Mouse (Mus musculus): Measurements from ENCODE around the gene Lmntd1. TPM values are rescaled to one million over a fixed set of nuclear protein-coding genes. Genes with fewer than 3 reads are reported as not detected.

The Lmntd1 gene
- polyA plus RNA-seq, 1 experiment: 0.38 TPM

DNA sequence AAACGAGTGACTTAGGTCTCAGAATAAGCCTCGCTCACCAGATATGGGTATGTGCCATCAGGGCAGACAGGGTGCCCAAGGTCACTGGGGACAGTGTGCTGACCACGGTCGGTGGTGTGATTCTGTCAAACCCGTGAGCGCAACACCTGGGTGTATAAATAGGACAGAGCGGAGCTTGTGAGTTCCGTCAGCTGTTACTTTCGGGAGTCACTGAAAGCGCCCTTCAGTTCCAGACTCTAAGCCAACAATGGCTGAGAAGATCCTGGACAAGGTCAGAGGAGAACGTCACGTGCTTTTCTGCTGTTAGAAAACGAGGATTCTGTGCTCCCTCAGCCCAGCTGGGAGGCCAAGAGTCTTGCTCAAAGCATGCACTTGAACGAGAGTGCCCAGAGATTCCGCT lies 157.1 kb downstream of the Lmntd1 start:
- H3K4me1 ChIP-seq (replicated peaks; ENCODE audit: control insufficient read depth, insufficient read depth, low read length): no peaks in the 10 kb centered on the region
- TF ChIP-seq POLR2A (IDR thresholded peaks at IDR 0.05; ENCODE audit: control insufficient read depth, extremely low read depth, insufficient read depth, low read length, poor library complexity) (no peak), CTCF (IDR thresholded peaks at IDR 0.05; ENCODE audit: borderline replicate concordance, control insufficient read depth, extremely low read depth, insufficient read depth, low read length, poor library complexity) (no peak)
- no peak overlapping the region for H3K27ac ChIP-seq (ENCODE audit: control insufficient read depth, insufficient read depth, low read length)
- H3K36me3 ChIP-seq (ENCODE audit: control insufficient read depth, insufficient read depth, low read length): no peaks in the 10 kb centered on the region
- no peak for DNase-seq
- no peak overlapping the region for H3K4me3 ChIP-seq (ENCODE audit: control insufficient read depth, insufficient read depth, low read length)
- 90% methylated on average over 15 of the region's 15 CpGs for WGBS
- no peaks in the 10 kb centered on the region for H3K27me3 ChIP-seq (ENCODE audit: control insufficient read depth, insufficient read depth, low read length)

DNA sequence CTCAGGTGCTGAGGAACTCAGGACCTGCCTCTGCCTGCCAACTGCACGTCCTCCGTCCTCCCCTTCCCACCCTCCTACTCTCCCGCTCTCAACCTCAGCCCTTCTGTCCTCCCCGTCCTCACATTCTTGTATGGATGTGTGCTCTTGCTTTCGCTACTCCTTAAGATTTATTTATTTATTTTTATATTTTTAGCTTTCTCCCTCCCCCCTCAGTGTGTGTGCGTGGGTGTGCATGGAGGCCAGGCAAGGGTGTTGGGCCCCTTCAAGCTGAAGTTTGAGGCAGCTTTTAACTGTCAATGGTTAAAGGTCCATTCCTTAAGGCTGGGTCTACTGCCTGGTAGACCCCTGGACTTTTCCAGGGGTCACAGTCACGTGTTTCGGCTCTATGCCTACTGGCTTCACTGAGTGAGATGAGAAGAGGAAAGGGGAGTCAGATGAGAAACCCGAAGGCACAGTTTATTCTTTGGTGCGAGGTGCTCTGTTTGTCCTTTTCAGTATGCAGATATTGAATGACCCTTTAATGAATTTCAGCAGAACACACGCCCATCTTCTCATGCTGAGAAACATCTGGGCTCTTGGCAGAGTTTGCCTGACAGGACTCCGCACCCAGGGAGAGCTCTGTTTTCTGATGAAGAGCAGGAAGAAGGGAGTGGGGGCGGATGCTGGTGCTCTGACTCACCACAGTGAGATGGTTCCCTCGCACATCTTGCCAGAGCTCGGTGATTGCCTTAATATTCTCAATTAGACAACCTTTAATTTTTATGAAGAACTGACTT lies 163.3 kb downstream of the Lmntd1 start:
- TF ChIP-seq POLR2A (IDR thresholded peaks at IDR 0.05; ENCODE audit: control insufficient read depth, extremely low read depth, insufficient read depth, low read length, poor library complexity) (no peak), CTCF (IDR thresholded peaks at IDR 0.05; ENCODE audit: borderline replicate concordance, control insufficient read depth, extremely low read depth, insufficient read depth, low read length, poor library complexity) (no peak)
- WGBS: 89% methylated on average over 15 of the region's 15 CpGs
- no peak overlapping the region for H3K4me3 ChIP-seq (ENCODE audit: control insufficient read depth, insufficient read depth, low read length)
- H3K4me1 ChIP-seq (replicated peaks; ENCODE audit: control insufficient read depth, insufficient read depth, low read length): no peaks in the 10 kb centered on the region
- no peak for DNase-seq
- H3K27me3 ChIP-seq (ENCODE audit: control insufficient read depth, insufficient read depth, low read length): no peaks in the 10 kb centered on the region
- no peak overlapping the region for H3K27ac ChIP-seq (ENCODE audit: control insufficient read depth, insufficient read depth, low read length)
- no peaks in the 10 kb centered on the region for H3K36me3 ChIP-seq (ENCODE audit: control insufficient read depth, insufficient read depth, low read length)

DNA sequence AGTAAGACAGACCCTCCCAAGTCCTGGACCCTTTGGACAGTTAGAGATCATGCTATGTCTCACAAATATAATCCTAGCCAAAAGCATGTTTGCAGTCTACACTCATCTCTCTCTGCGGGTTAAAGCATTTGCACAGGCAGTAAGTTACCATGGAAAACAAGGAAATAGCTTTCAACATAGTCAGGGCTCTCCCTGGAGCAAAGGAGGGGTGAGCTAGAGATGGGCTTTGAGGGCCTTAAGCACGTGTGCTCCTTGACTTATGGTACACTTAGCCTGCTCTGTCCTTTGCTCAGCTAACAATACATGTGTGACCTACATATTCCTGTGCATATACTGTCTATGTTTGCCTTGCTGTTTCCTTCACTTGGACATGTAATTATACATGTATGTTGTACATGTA lies 165.8 kb downstream of the Lmntd1 start:
- H3K27ac ChIP-seq (ENCODE audit: control insufficient read depth, insufficient read depth, low read length): no peak overlapping the region
- H3K4me3 ChIP-seq (ENCODE audit: control insufficient read depth, insufficient read depth, low read length): no peak overlapping the region
- TF ChIP-seq POLR2A (IDR thresholded peaks at IDR 0.05; ENCODE audit: control insufficient read depth, extremely low read depth, insufficient read depth, low read length, poor library complexity) (no peak), CTCF (IDR thresholded peaks at IDR 0.05; ENCODE audit: borderline replicate concordance, control insufficient read depth, extremely low read depth, insufficient read depth, low read length, poor library complexity) (no peak)
- no peaks in the 10 kb centered on the region for H3K27me3 ChIP-seq (ENCODE audit: control insufficient read depth, insufficient read depth, low read length)
- H3K4me1 ChIP-seq (replicated peaks; ENCODE audit: control insufficient read depth, insufficient read depth, low read length): no peaks in the 10 kb centered on the region
- 75% methylated on average over 2 of the region's 2 CpGs for WGBS
- no peak for DNase-seq
- H3K36me3 ChIP-seq (ENCODE audit: control insufficient read depth, insufficient read depth, low read length): no peaks in the 10 kb centered on the region

DNA sequence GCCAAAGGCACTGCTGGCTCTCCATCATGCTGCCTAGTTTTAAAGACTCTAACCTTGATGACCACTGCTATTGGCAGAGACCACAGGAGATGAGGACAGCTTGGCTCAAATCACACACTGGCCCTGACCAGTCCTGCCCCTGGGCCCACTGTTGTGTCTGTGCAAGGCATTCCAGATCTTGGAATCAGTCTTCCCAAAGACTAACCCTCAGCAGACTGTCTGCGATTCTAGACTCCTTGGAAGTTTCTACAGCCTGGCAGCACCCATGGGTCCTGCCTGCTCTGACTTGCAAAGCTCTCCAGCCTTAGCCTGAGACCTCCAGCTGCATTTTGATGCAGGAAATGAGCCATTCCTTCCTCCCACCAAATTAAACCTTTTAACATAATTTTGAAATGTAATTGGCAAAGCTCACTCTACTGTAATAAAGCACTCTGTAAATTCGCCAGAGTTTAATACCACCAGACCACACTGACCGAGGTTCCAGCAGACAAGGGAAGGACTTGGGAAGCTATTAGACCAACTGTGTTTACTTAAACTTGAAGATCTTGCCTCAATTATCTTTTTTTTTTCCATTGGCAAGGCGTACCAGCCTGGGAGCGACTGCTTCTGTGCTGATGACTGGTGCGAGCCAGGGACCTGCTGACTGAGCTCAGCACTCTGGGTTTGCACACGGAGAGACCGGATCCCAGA lies 168.2 kb downstream of the Lmntd1 start:
- no peak for TF ChIP-seq CTCF (IDR thresholded peaks at IDR 0.05; ENCODE audit: borderline replicate concordance, control insufficient read depth, extremely low read depth, insufficient read depth, low read length, poor library complexity)
- no peak for TF ChIP-seq POLR2A (IDR thresholded peaks at IDR 0.05; ENCODE audit: control insufficient read depth, extremely low read depth, insufficient read depth, low read length, poor library complexity)
- no peak for DNase-seq
- Histone ChIP-seq H3K36me3 (ENCODE audit: control insufficient read depth, insufficient read depth, low read length) (no peaks in the 10 kb centered on the region), H3K27ac (ENCODE audit: control insufficient read depth, insufficient read depth, low read length) (no peak overlapping the region), H3K4me3 (ENCODE audit: control insufficient read depth, insufficient read depth, low read length) (no peak overlapping the region), H3K4me1 (replicated peaks; ENCODE audit: control insufficient read depth, insufficient read depth, low read length) (no peaks in the 10 kb centered on the region), H3K27me3 (ENCODE audit: control insufficient read depth, insufficient read depth, low read length) (no peaks in the 10 kb centered on the region)
- WGBS: 86% methylated on average over 8 of the region's 8 CpGs

DNA sequence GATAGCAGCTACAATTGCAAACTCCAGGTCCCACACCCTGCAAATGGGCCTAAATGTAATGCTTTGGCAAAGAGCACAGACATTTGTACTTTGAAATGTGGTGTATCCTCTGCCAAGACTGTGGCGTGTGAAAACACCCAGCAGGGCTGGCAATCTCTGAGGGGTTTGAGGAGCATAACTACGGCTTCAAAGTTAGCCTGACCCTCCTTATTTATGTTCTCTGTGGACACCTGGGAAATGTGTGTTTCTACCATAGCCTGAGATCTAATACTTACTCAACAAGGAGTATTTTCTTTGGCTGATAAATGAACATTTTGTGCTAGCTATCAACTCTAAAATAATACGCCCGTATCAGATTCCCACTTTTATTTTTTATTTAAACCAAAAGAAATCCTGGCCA lies 168.7 kb downstream of the Lmntd1 start:
- no peak for TF ChIP-seq CTCF (IDR thresholded peaks at IDR 0.05; ENCODE audit: borderline replicate concordance, control insufficient read depth, extremely low read depth, insufficient read depth, low read length, poor library complexity)
- no peak for TF ChIP-seq POLR2A (IDR thresholded peaks at IDR 0.05; ENCODE audit: control insufficient read depth, extremely low read depth, insufficient read depth, low read length, poor library complexity)
- no peak for DNase-seq
- WGBS: 98% methylated on average over 4 of the region's 4 CpGs

DNA sequence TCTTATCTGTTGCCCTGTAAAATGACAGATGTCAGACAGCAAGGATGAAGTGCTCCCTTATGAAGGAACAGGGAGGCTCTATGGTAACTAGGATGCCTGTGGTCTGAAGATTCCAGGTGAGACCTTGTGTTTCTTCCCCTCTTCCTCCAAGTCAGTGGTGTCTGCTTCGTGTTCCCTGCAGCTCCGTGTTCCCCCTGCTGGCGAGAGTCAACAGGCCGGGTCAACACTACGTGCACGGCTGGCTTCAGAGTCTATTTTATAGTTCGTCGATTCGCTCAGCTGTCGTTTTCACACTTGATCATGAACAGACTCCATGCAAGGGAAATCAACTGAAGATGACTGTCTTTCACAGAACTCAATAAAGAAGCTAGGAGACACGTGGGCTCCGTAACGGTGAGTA lies 171.3 kb downstream of the Lmntd1 start:
- DNase-seq: no peak
- Histone ChIP-seq H3K27me3 (ENCODE audit: control insufficient read depth, insufficient read depth, low read length) (no peaks in the 10 kb centered on the region), H3K4me3 (ENCODE audit: control insufficient read depth, insufficient read depth, low read length) (no peak overlapping the region), H3K4me1 (replicated peaks; ENCODE audit: control insufficient read depth, insufficient read depth, low read length) (no peaks in the 10 kb centered on the region), H3K36me3 (ENCODE audit: control insufficient read depth, insufficient read depth, low read length) (no peaks in the 10 kb centered on the region), H3K27ac (ENCODE audit: control insufficient read depth, insufficient read depth, low read length) (no peak overlapping the region)
- TF ChIP-seq POLR2A (IDR thresholded peaks at IDR 0.05; ENCODE audit: control insufficient read depth, extremely low read depth, insufficient read depth, low read length, poor library complexity) (no peak), CTCF (IDR thresholded peaks at IDR 0.05; ENCODE audit: borderline replicate concordance, control insufficient read depth, extremely low read depth, insufficient read depth, low read length, poor library complexity) (no peak)
- WGBS: 56% methylated on average over 13 of the region's 13 CpGs

More for the DNA sequence above, 168.7 kb downstream of the Lmntd1 start:
- Histone ChIP-seq H3K4me3 (ENCODE audit: control insufficient read depth, insufficient read depth, low read length) (no peak overlapping the region), H3K36me3 (ENCODE audit: control insufficient read depth, insufficient read depth, low read length) (no peaks in the 10 kb centered on the region), H3K27me3 (ENCODE audit: control insufficient read depth, insufficient read depth, low read length) (no peaks in the 10 kb centered on the region), H3K4me1 (replicated peaks; ENCODE audit: control insufficient read depth, insufficient read depth, low read length) (no peaks in the 10 kb centered on the region), H3K27ac (ENCODE audit: control insufficient read depth, insufficient read depth, low read length) (no peak overlapping the region)
